Mouse (Mus musculus) liver, embryonic 15.5 days (tissue): ENCODE measurements at regions not wholly inside any gene's neighbourhood (a gene's known extent, or its start where the extent isn't known, plus 50 kb on each side); places are given as distances from the start of the nearest gene placed in this dataset.

Experiments
- ATAC-seq: fragments of 200-750 bp; cut with Nextera tagmentation; 2 replicates; pipeline ENCODE4 v1.8.0; 2017; ENCODE audit warnings: moderate number of reproducible peaks, mild to moderate bottlenecking, moderate library complexity; ENCODE audit not compliant: insufficient read depth
- H3K27ac ChIP-seq: fragments of 300-500 bp; sonication (generic); replicated peaks from 2 replicates; pipeline ENCODE4 v1.5.1; 2015; ENCODE audit warnings: mild to moderate bottlenecking, inconsistent platforms
- H3K27me3 ChIP-seq: fragments of 300-500 bp; sonication (generic); 2 replicates; pipeline ENCODE4 v1.6.1; 2015; ENCODE audit warnings: mild to moderate bottlenecking, inconsistent platforms
- H3K36me3 ChIP-seq: fragments of 300-500 bp; sonication (generic); replicated peaks from 2 replicates; pipeline ENCODE4 v1.6.1; 2015; ENCODE audit warnings: moderate library complexity, mild to moderate bottlenecking, inconsistent platforms
- H3K4me1 ChIP-seq: fragments of 300-500 bp; sonication (generic); replicated peaks from 2 replicates; pipeline ENCODE4 v1.6.1; 2015; ENCODE audit warnings: inconsistent platforms
- H3K4me2 ChIP-seq: fragments of 300-500 bp; sonication (generic); 2 replicates; pipeline ENCODE4 v1.6.1; 2015; ENCODE audit warnings: moderate library complexity, mild to moderate bottlenecking, inconsistent platforms
- H3K4me3 ChIP-seq: fragments of 300-500 bp; sonication (generic); replicated peaks from 2 replicates; pipeline ENCODE4 v1.5.1; 2015; ENCODE audit warnings: mild to moderate bottlenecking, inconsistent platforms
- H3K9ac ChIP-seq: fragments of 300-500 bp; sonication (generic); 2 replicates; pipeline ENCODE4 v1.6.1; 2015; ENCODE audit warnings: moderate library complexity, mild to moderate bottlenecking, inconsistent platforms
- H3K9me3 ChIP-seq: fragments of 300-500 bp; sonication (generic); replicated peaks from 2 replicates; pipeline ENCODE4 v1.6.1; 2016; ENCODE audit warnings: inconsistent platforms
- WGBS: fragments of 180-500 bp; shearing (Covaris S2); methylation state at CpG from one replicate; pipeline ENCODE4 v1.1.7; 2015; ENCODE audit warnings: mixed read lengths; ENCODE audit not compliant: insufficient replicate concordance; 5-methylcytosine and 5-hydroxymethylcytosine counted together

DNA sequence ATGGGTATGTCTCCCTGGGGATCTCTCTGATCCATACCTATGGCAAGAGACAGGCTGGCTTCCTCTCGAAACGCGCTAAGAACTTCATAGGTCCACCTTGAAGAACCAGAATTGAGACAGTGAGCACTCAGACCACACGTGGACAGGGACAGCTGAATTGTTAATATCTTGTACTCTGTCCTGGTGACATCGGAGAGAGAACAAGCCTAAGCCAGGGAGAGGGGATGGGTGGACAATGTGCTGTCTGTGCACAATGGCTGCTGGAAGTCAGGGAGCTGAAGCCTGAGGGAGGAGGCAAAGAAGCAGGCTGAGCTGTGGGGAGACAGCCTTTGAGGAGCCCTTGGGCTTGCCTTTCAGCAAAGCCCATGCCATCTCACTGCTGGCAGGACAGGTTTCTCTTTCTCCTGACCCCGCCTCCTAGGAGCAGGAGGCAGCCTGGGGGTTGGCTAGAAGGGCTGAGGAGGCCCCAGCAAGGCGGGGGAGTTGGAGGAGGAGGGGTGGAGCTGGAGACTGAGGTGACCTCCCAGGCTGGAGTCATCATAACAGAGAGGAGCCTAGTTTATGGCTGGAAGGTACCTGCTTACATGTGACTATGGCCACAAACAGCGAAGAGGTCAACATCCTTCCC lies 238.6 kb upstream of the Stt3b start:
- Histone ChIP-seq H3K4me2 (no peak overlapping the region), H3K36me3 (no peaks in the 10 kb centered on the region), H3K27ac (no peak overlapping the region), H3K9ac (no peak overlapping the region), H3K4me1 (peaks cover 6% of the 10 kb centered on the region; the same call in 1 of the 2 replicates), H3K27me3 (no peaks in the 10 kb centered on the region), H3K9me3 (no peaks in the 10 kb centered on the region), H3K4me3 (no peak overlapping the region)
- 52% methylated on average over 8 of the region's 8 CpGs for WGBS
- ATAC-seq, result no peak

DNA sequence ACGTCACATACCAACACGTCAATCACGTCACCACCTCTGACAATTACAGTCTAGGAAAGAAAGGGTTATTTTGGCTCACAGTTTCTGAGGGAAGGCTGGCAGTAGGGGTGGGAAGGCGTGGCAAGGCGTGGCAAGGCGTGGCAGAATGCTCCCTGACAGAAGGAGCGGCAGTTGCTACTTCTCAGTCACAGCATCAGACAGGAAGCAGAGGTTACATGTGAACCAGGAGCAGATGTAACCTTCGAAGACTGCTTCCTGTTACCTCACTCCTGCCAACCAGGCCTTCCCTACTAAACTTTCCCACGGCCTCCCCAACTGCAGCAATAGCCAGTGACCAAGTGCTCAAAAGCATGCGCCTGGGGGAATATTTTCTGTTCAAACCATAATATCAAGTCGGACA lies 240.9 kb upstream of the Stt3b start:
- peaks cover 4% of the 10 kb centered on the region; the same call in 1 of the 2 replicates for H3K4me1 ChIP-seq
- no peak overlapping the region for H3K9ac ChIP-seq
- H3K27me3 ChIP-seq, result no peaks in the 10 kb centered on the region
- ATAC-seq, result no peak
- H3K4me3 ChIP-seq, result no peak overlapping the region
- no peak overlapping the region for H3K4me2 ChIP-seq
- H3K9me3 ChIP-seq, result no peaks in the 10 kb centered on the region
- H3K36me3 ChIP-seq, result no peaks in the 10 kb centered on the region
- 60% methylated on average over 11 of the region's 11 CpGs for WGBS
- H3K27ac ChIP-seq, result no peak overlapping the region

DNA sequence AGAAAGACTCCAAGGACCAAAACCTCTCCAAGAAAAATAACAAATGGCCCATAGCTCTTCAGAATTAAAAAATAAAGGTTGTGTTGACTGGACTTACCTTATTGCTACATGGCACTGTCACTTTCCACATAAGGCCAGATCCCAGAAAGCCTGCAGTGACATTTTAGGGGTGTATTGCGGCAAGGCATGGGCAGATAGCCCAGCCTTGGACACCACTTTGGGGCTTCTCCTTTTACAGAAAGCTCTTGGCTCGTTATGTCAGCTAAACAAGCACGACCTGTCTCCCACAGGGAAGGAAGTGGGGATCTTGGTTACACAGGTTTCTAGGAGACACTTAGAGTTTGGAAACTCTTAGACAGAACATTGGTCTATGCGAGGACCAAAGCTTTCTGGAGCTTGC lies 241.3 kb upstream of the Stt3b start:
- 56% methylated on average over 4 of the region's 4 CpGs for WGBS
- Histone ChIP-seq H3K27ac (no peak overlapping the region), H3K4me1 (peaks cover 4% of the 10 kb centered on the region; the same call in 1 of the 2 replicates), H3K9ac (no peak overlapping the region), H3K36me3 (no peaks in the 10 kb centered on the region), H3K9me3 (no peaks in the 10 kb centered on the region), H3K27me3 (no peaks in the 10 kb centered on the region), H3K4me2 (no peak overlapping the region), H3K4me3 (no peak overlapping the region)
- no peak for ATAC-seq

DNA sequence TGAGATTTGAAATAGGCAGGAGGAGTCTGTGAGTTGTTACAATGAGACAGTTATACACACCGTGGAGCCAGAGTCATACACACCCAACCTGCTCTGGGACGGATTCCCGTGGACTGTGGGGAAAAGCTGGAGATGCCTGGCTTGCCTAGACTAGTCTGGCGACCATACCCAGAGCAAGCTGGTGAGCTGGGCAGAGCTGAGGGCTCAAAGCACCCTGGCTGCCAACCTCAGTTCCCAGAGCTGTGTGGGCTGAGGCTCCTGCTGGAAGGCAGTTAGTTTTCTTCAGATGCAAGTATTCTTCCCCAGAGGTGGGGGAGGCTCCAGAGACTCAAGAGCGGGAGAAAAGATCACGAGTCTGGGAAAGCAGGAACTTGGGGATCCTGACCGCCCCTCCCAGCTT lies 247.9 kb upstream of the Stt3b start:
- no peaks in the 10 kb centered on the region for H3K4me1 ChIP-seq
- no peaks in the 10 kb centered on the region for H3K27me3 ChIP-seq
- H3K4me3 ChIP-seq, result no peak overlapping the region
- no peak for ATAC-seq
- H3K27ac ChIP-seq, result no peak overlapping the region
- H3K4me2 ChIP-seq, result no peak overlapping the region
- no peak overlapping the region for H3K9ac ChIP-seq
- 69% methylated on average over 7 of the region's 7 CpGs for WGBS
- H3K36me3 ChIP-seq, result no peaks in the 10 kb centered on the region
- H3K9me3 ChIP-seq, result no peaks in the 10 kb centered on the region

DNA sequence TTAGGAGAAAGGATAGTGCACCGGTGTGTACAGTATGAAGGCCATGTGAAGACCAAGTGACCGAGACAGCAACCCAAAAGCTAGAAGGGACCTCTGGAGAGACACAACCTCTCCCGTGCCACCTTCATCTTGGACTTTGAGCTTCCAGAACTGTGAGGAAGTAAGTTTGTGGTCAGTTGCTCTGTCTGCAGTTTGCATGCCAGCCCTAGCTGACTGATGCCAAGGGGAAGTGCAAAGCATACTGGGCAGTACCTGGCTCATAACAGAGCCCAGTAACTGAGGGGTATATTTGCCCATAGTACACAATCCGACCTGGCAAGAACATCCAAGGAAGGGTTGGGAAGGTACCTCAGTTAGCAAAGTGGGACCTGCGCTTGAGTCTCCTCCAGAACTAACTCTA lies 249.3 kb upstream of the Stt3b start:
- no peak for ATAC-seq

DNA sequence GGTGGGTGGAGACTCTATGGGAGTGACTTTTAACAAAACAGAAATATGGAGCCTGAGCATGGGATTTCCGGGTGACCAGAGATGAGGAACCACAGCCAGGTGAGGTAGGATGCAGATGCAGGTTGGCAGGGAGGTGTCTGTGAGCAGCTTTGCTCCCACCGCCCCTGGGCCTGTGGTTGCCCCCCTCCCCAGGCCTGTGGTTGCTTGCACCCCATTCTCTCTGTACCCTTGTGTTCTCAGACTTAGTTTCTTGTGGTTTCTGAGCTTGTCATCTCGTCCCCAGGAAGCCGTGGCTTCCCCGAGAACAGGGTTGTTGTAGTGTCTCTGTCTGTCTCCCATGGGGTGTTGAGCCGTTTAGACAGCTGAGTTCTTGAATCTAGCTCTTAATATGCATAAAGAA lies 251.0 kb upstream of the Stt3b start:
- 31% methylated on average over 6 of the region's 6 CpGs for WGBS
- Histone ChIP-seq H3K36me3 (no peaks in the 10 kb centered on the region), H3K4me3 (no peak overlapping the region), H3K27me3 (no peaks in the 10 kb centered on the region), H3K4me1 (no peaks in the 10 kb centered on the region), H3K27ac (no peak overlapping the region), H3K4me2 (no peak overlapping the region), H3K9ac (no peak overlapping the region), H3K9me3 (no peaks in the 10 kb centered on the region)
- no peak for ATAC-seq

More for the DNA sequence above, 249.3 kb upstream of the Stt3b start:
- Histone ChIP-seq H3K27ac (no peak overlapping the region), H3K4me2 (no peak overlapping the region), H3K9me3 (no peaks in the 10 kb centered on the region), H3K27me3 (no peaks in the 10 kb centered on the region), H3K4me3 (no peak overlapping the region), H3K36me3 (no peaks in the 10 kb centered on the region), H3K9ac (no peak overlapping the region), H3K4me1 (no peaks in the 10 kb centered on the region)
- WGBS, result 73% methylated on average over 5 of the region's 5 CpGs

DNA sequence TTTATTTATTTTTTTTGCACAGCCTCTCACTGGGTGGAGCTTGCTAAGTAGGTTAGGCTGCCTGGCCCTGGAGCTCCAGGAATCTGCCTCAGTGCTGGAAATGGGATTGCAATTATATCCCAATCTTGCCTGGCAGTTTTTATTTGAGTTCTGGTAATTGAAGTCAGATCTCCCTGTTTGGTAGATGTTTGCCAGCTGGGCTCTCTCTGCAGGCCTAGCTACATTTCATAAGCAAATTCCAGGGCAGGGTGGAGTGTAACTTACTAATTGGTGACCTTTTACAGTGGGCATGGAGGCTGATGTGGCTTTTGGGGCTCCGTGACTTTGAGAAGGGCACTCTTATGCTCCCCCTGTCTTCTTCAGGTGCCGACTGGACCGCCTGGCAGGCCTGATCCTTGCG lies 252.6 kb upstream of the Stt3b start:
- Histone ChIP-seq H3K27ac (no peak overlapping the region), H3K4me1 (no peaks in the 10 kb centered on the region), H3K9ac (no peak overlapping the region), H3K4me2 (no peak overlapping the region), H3K9me3 (no peaks in the 10 kb centered on the region), H3K27me3 (no peaks in the 10 kb centered on the region), H3K4me3 (no peak overlapping the region), H3K36me3 (no peaks in the 10 kb centered on the region)
- ATAC-seq, result no peak
- 59% methylated on average over 4 of the region's 4 CpGs for WGBS

DNA sequence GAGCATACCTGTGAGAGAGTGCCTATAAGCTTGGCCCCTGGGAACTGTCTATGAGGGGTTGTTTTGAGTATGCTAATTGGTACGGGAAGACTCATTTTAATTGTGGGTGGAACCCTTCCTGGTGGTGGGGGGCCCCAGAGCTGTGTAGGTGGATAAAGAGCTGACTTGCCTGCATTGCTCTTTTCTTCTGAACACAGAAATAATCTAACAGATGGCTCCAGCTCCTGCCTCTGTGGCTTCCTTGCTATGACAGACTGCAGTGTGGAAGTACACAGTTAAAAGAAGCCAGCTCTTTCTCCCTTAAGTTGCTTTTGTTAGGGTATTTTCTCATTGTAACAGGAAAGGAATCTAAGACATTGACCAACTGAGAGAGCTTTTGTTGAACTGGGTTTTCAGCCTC lies 254.1 kb upstream of the Stt3b start:
- H3K4me2 ChIP-seq, result no peak overlapping the region
- WGBS, result 46% methylated on average over 1 of the region's 1 CpGs
- no peak overlapping the region for H3K4me3 ChIP-seq
- no peaks in the 10 kb centered on the region for H3K27me3 ChIP-seq
- H3K4me1 ChIP-seq, result no peaks in the 10 kb centered on the region
- H3K9me3 ChIP-seq, result no peaks in the 10 kb centered on the region
- no peak overlapping the region for H3K9ac ChIP-seq
- ATAC-seq, result no peak
- no peaks in the 10 kb centered on the region for H3K36me3 ChIP-seq
- no peak overlapping the region for H3K27ac ChIP-seq

DNA sequence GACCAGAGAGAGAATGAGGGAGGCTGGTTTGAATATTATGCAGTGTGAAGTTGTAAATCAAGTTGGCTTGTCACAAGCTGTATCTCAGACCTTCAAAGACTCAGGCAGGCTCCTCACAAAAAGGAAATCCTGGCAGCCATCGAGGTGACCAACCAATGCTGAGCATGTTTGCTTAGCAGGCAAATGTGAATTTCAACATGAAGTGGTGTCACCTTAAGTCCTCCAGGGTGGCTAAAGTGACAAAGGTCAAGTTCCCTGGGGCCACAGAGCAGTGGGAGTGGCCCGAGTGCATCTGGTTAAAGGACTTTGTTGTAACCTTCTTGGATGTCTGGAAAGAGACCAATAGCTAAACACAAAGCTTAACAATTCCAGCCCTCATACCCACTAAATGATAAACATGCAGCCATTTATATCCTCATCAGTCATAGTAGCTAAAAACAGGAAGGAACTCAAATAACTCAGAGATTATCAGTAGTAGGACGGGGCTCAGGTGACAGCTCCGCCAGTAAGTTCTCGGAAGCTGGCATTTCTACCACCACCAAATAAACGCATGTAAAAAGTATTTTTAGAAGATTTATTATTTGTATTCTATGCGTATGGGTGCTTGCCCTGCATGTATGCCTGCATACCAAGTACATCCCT lies 258.6 kb upstream of the Stt3b start:
- ATAC-seq, result no peak
- WGBS, result 25% methylated on average over 7 of the region's 7 CpGs

DNA sequence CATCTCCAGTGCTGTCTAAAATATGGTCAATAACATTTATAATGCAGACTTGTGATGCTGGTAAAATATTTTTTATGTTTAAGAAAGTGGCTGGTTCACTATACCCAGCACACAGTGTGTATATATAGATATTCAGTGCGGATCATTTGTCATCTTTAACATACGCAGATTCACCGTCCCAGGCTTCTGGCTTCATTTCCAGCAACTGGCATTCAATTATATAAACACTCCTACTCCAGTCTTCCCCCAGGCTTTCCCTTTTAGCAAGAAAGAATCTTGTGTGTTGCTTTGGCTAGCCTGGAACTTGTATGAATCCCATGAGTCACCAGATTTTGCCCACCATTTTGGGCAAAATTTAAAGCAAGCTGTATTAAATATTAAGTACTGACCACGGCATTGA lies 260.8 kb upstream of the Stt3b start:
- ATAC-seq, result no peak
- no peaks in the 10 kb centered on the region for H3K4me1 ChIP-seq
- no peak overlapping the region for H3K27ac ChIP-seq
- no peaks in the 10 kb centered on the region for H3K27me3 ChIP-seq
- H3K9me3 ChIP-seq, result no peaks in the 10 kb centered on the region
- H3K36me3 ChIP-seq, result no peaks in the 10 kb centered on the region
- no peak overlapping the region for H3K4me3 ChIP-seq
- WGBS, result 59% methylated on average over 4 of the region's 4 CpGs
- no peak overlapping the region for H3K4me2 ChIP-seq
- H3K9ac ChIP-seq, result no peak overlapping the region

More for the DNA sequence above, 258.6 kb upstream of the Stt3b start:
- H3K36me3 ChIP-seq, result no peaks in the 10 kb centered on the region
- no peaks in the 10 kb centered on the region for H3K27me3 ChIP-seq
- no peak overlapping the region for H3K9ac ChIP-seq
- H3K27ac ChIP-seq, result no peak overlapping the region
- H3K4me3 ChIP-seq, result no peak overlapping the region
- no peak overlapping the region for H3K4me2 ChIP-seq
- no peaks in the 10 kb centered on the region for H3K9me3 ChIP-seq
- no peaks in the 10 kb centered on the region for H3K4me1 ChIP-seq

DNA sequence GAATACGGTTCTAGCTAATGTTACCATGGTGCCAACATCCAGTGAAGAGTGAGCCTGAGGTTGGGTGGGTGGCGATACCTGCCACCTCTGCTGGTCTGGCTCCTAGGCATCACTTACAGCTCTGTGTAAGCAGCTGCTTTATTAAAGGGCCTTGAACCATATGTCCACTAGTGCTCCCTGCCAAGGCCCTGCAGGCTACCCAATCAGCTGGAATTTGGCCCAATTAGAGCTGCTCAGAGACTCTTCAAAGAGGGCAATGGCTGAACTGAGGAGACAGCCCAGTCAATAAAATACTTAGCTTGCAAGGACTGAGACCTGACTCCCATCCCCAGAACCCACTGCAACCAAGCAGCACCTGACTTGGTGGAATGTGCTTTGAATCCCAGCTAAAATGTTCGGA lies 270.9 kb upstream of the Stt3b start:
- 66% methylated on average over 3 of the region's 3 CpGs for WGBS
- H3K27ac ChIP-seq, result no peak overlapping the region
- no peak overlapping the region for H3K9ac ChIP-seq
- no peak for ATAC-seq
- no peaks in the 10 kb centered on the region for H3K9me3 ChIP-seq
- H3K4me3 ChIP-seq, result no peak overlapping the region
- no peak overlapping the region for H3K4me2 ChIP-seq
- no peaks in the 10 kb centered on the region for H3K36me3 ChIP-seq
- no peaks in the 10 kb centered on the region for H3K4me1 ChIP-seq
- H3K27me3 ChIP-seq, result no peaks in the 10 kb centered on the region

DNA sequence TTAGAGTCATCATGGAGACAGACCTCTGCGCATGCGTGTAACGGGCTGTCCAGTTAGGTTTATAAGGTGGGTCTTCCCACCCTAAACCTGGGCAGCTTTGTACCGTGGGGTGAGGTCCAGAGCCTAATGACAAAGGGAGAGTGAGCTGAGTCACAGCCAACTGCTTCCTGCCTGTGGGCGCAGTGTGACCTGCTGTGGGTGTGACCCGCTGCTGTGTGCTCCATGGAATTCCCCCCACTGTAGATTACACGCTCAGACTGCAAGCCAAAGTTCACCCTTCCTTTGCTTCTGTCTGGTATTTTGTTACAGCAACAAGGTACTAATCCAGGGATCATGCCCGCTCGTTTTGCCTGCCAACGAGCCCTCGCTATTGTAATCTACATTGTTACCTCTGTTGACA lies 273.3 kb upstream of the Stt3b start:
- H3K27me3 ChIP-seq, result no peaks in the 10 kb centered on the region
- H3K4me3 ChIP-seq, result no peak overlapping the region
- H3K9me3 ChIP-seq, result no peaks in the 10 kb centered on the region
- H3K27ac ChIP-seq, result no peak overlapping the region
- H3K4me1 ChIP-seq, result no peaks in the 10 kb centered on the region
- H3K4me2 ChIP-seq, result no peak overlapping the region
- no peak for ATAC-seq
- no peak overlapping the region for H3K9ac ChIP-seq
- no peaks in the 10 kb centered on the region for H3K36me3 ChIP-seq
- WGBS, result 65% methylated on average over 11 of the region's 11 CpGs
